Mouse (Mus musculus) gastrocnemius, adult 8-10 months (tissue): ENCODE data around the gene Olfr787. TPM values are rescaled to one million over a fixed set of nuclear protein-coding genes. Genes with fewer than 3 reads are reported as not detected.

Experiments used
- DNase-seq, 2 experiments: peaks; one replicate each; pipeline ENCODE4 v3.0.0; 2022; ENCODE audit warnings: low spot score in 2 of 2
- total RNA-seq, 4 experiments: library from RNA; stranded (reverse); gene quantifications; 2 replicates each; pipeline ENCODE4 v1.2.4; 2022

The Olfr787 gene
- total RNA-seq: not detected

DNA sequence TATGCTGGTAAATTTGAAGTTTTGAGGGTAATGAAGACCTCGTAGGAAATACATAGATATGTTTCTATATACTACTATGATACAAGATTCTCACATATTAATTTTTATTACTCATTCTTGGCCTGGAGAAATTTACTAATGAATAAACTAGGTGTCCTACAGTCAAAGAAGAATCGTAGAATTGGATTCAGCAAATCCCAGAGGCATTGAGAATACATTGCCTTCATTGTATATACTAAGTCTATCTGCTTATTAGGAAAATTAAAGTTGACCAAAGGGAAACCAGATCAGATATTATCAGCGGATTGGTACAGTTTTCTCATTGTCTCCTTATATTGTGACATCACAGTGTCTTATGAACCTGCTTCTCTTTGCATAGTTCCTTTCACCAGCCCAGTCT is at the start of gene Olfr787:
Gene Olfr787, plus strand, starts transcription at position 301 of the 400 bp plus-strand sequence.
- no peak for DNase-seq

DNA sequence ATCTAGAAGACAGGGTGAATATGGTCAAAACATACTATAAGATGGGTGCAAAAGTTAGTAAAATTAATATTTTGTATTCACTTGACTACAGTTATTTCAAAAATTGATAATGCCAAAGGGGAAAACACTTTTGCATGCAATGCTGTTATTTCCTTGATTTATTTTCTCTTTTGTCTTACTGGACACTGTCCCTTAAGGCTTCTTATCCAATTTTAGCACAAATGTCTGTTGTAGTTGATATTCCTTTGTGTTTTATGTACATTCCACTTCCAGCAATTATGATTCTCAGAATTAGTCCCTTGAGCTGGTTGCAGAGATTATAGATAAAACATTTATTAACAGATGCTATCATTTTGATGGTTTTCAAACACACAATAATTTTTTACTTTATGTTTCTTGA is 34.7 kb upstream of the Olfr787 start, which contains the start of gene Olfr786:
Gene Olfr786, plus strand, starts transcription at position 301 of the 400 bp plus-strand sequence.
- no peak for DNase-seq

DNA sequence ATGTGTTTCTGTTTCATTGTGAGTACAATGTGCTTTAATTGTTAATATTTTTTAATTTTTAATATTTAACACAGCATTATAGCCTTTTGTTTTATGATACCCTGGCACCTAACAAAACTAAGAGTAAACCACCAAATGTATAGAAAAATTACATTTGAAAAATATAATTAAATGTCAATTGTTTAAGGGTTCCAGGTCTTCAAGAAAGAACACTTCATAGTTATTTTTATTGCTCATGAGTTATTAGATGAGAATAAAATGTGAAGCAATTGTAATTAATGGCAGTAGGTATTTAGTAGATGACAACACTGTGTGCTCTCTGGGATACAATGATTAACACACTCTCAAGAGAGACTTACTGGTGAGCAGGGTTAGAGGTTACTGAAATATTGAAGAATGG is 9.0 kb downstream of the Olfr787 start, which contains the start of gene Olfr788:
Gene Olfr788, plus strand, starts transcription at position 301 of the 400 bp plus-strand sequence.
- no peak for DNase-seq

DNA sequence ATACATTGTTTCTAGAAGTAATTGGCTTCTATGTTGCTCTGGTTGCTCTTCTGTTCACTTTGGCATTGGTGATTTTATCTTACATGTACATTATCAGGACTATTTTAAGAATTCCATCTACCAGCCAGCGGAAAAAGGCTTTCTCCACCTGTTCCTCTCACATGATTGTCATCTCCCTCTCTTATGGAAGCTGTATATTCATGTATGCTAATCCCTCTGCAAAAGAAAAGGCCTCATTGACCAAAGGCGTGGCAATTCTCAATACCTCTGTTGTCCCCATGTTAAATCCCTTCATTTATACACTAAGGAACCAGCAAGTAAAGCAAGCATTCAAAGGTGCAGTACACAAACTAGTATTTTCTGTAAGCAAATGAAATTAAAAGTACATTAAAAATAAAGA is 11.6 kb downstream of the Olfr787 start:
- no peak for DNase-seq

DNA sequence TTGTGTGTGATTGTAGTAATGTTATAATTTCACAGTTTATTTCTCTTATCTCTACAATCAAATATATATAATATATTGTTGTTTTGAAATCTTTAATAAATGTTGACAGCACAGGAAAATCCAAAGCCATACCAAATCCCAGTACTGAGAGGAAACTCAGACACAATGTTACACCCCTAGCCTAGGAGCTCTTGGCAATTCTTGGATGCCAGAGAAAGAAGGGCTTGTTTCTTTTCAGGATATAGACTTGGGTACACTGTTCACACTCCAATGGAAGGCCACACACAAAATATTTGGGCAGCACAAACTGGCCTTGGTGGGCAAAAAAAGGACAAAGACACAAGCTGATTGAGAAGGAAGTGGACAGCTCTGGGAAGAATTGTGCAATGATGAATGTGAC is 12.1 kb downstream of the Olfr787 start:
- DNase-seq: no peak

DNA sequence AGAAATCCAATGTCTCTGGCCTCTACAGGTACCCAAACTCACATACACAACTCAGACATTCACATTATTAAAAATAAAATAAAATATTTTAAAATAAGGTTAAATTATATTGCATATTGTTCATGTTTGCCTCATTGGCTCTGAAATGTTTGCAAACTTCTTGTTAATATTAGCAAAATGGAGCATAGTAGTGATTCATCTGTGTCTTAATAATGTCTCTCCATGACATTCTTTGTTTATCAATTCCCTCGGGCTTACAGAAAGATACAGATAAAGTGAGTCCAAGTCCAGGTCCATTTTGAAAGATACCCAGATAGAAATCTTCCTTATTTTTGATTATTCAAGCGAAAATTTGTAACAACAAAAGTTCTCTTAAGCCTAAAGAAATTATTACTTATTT is 22.8 kb downstream of the Olfr787 start, which contains the start of gene Olfr789:
Gene Olfr789, plus strand, starts transcription at position 301 of the 400 bp plus-strand sequence.
- DNase-seq: no peak

DNA sequence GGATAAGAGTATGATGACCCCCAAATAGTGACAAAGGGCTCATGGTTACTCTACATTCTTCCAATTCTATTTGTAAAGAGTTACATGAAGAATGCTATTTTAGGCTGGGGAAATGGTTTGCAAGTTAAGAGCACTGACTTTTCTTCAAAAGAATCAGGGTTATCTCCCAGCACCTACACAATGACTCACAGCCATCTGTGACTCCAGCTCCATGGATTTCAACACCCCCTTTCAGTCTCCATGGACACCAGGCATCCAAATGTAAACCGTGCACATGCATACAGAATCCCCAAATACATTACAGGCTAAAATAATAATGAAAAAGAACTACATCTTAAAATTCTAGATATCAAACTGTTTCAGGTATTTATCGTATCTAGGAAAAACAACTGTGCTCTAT is 28.4 kb downstream of the Olfr787 start:
- no peak for DNase-seq

DNA sequence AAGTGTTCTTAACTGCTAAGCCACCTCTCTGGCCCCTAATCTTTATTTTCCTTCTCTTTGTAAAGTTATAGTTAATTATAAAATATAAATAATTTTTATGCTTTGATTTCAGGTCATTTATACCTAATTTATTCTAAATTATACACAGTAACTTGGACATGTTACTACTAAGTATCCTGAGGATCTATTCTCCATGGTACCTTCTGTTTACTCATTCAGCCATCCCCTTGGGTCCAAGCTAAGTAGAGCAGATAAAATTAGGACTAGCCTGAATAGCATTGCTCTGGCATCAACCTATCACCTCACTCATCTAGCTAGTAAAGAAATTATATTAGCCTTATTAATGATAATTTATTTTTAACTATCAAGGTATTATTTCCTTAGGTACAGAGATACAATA is 36.5 kb downstream of the Olfr787 start, which contains the start of gene Olfr790:
Gene Olfr790, plus strand, starts transcription at position 301 of the 400 bp plus-strand sequence.
- no peak for DNase-seq

Other genes starting within 250 kb of the Olfr787 start
- gene Olfr774, start 225.7 kb upstream of the Olfr787 start, total RNA-seq: not detected
- gene Olfr775, start 213.4 kb upstream of the Olfr787 start, total RNA-seq: not detected
- not detected for gene Olfr776, start 202.7 kb upstream of the Olfr787 start, total RNA-seq
- gene Olfr777, start 190.4 kb upstream of the Olfr787 start, total RNA-seq: not detected
- gene Olfr780, start 143.7 kb upstream of the Olfr787 start, total RNA-seq: not detected
- gene Olfr781, start 133.0 kb upstream of the Olfr787 start, total RNA-seq: not detected
- gene Olfr782, start 113.0 kb upstream of the Olfr787 start, total RNA-seq: not detected
- not detected for gene Olfr784, start 77.8 kb upstream of the Olfr787 start, total RNA-seq
- gene Olfr785, start 56.4 kb upstream of the Olfr787 start, total RNA-seq: not detected
- not detected for gene Olfr786, start 34.6 kb upstream of the Olfr787 start, total RNA-seq
- not detected for gene Olfr788, start 9.1 kb downstream of the Olfr787 start, total RNA-seq
- not detected for gene Olfr789, start 22.9 kb downstream of the Olfr787 start, total RNA-seq
- not detected for gene Olfr790, start 36.6 kb downstream of the Olfr787 start, total RNA-seq
- gene Olfr791, start 59.9 kb downstream of the Olfr787 start, total RNA-seq: not detected
- not detected for gene Olfr792, start 77.3 kb downstream of the Olfr787 start, total RNA-seq
- not detected for gene Olfr794, start 105.8 kb downstream of the Olfr787 start, total RNA-seq
- not detected for gene Olfr796, start 150.7 kb downstream of the Olfr787 start, total RNA-seq
- not detected for gene Olfr798, start 166.1 kb downstream of the Olfr787 start, total RNA-seq
- gene Olfr799, start 175.6 kb downstream of the Olfr787 start, total RNA-seq: not detected
- gene Olfr800, start 195.8 kb downstream of the Olfr787 start, total RNA-seq: not detected
- not detected for gene Olfr801, start 212.0 kb downstream of the Olfr787 start, total RNA-seq
- not detected for gene Olfr802, start 226.3 kb downstream of the Olfr787 start, total RNA-seq
- not detected for gene Olfr803, start 232.4 kb downstream of the Olfr787 start, total RNA-seq
- not detected for gene Olfr804, start 241.3 kb downstream of the Olfr787 start, total RNA-seq